Mouse (Mus musculus) stomach, embryonic 16.5 days (tissue): ENCODE measurements at regions not wholly inside any gene's neighbourhood (a gene's known extent, or its start where the extent isn't known, plus 50 kb on each side); places are given as distances from the start of the nearest gene placed in this dataset.

Experiments used
- ATAC-seq: fragments of 200-750 bp; cut with Nextera tagmentation; 2 replicates; pipeline ENCODE4 v1.8.0; 2017; ENCODE audit warnings: moderate number of reproducible peaks, moderate TSS enrichment; ENCODE audit not compliant: insufficient read depth, low FRiP score
- H3K27ac ChIP-seq: fragments of 300-500 bp; sonication (generic); 2 replicates; pipeline ENCODE4 v1.5.1; 2014; ENCODE audit warnings: low read length
- H3K27me3 ChIP-seq: fragments of 300-500 bp; sonication (generic); 2 replicates; pipeline ENCODE4 v1.6.1; 2014; ENCODE audit warnings: low read length, control low read depth, mixed read lengths; ENCODE audit not compliant: control insufficient read depth, insufficient read depth
- H3K36me3 ChIP-seq: fragments of 300-500 bp; sonication (generic); 2 replicates; pipeline ENCODE4 v1.6.1; 2014; ENCODE audit warnings: low read length; ENCODE audit not compliant: control insufficient read depth, insufficient read depth
- H3K4me1 ChIP-seq: fragments of 300-500 bp; sonication (generic); 2 replicates; pipeline ENCODE4 v1.6.1; 2014; ENCODE audit warnings: low read length, control low read depth, mixed read lengths; ENCODE audit not compliant: control insufficient read depth, insufficient read depth
- H3K4me2 ChIP-seq: fragments of 300-500 bp; sonication (generic); 2 replicates; pipeline ENCODE4 v1.6.1; 2014; ENCODE audit warnings: low read depth, low read length, mixed read lengths
- H3K4me3 ChIP-seq: fragments of 300-500 bp; sonication (generic); replicated peaks from 2 replicates; pipeline ENCODE4 v1.5.1; 2014; ENCODE audit warnings: mild to moderate bottlenecking, low read length
- H3K9ac ChIP-seq: fragments of 300-500 bp; sonication (generic); 2 replicates; pipeline ENCODE4 v1.6.1; 2014; ENCODE audit warnings: low read length
- H3K9me3 ChIP-seq: fragments of 300-500 bp; sonication (generic); replicated peaks from 2 replicates; pipeline ENCODE4 v1.6.1; 2016; ENCODE audit warnings: low read length, control low read depth; ENCODE audit not compliant: control insufficient read depth
- WGBS: fragments of 180-500 bp; shearing (Covaris S2); extraction: QIAGEN DNeasy Blood & Tissue Kit; methylation state at CpG from one replicate; pipeline ENCODE4 v1.1.7; 2014; 5-methylcytosine and 5-hydroxymethylcytosine counted together

DNA sequence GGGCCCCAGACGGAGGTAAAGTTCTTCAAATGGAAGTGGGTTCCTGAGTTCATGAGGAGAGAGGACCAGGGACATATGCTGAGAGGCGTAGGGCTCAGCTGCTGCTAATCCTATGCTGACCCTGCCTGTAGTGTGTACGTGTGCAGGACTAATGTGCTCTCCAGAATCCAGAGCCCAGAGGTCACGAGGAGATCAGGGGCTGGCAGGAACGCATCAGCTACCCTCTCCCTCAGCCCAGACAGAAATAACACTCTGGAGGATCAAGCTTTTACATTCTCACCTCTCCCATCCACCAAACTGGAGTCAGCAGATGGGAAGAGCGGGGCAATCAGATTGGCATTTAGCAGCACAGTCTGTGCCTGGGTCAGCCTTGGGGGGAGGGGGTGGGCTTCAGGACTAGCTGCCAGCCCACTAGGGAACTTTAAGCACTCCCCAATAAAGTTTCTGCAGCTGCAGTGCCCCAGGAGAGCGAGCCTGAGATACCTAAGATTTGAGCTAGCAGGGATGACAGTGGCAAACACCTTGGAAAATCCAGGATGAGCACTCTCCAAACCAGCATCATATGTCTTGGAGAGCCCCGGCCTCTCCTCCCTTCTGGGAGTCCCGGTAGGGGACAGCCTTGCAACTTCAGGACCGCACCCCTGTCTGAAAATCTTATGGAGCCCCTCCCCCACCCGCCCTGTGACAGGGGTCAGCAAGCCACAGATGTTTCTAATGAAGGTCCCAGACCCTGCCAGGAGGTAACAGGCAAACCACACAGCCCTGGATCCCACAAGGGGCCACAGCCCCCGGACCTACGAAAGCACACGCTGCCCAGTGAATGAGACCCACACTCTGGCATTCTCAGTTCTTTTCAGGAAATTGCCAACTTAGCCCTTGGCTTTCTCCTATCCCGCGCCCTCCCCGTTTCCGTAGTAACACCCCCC is 90.4 kb downstream of the Zfp36l1 start:
- no peaks in the 10 kb centered on the region for H3K36me3 ChIP-seq
- peak overlapping the region; percentile 53 for H3K9ac ChIP-seq
- H3K27ac ChIP-seq = peak overlapping the region; percentile 44; the same call in 1 of the 2 replicates
- WGBS = 30% methylated on average over 18 of the region's 18 CpGs
- H3K4me3 ChIP-seq = no peak overlapping the region
- peaks cover 30% of the 10 kb centered on the region for H3K4me1 ChIP-seq
- no peaks in the 10 kb centered on the region for H3K9me3 ChIP-seq
- peak overlapping the region; percentile 13; the same call in 1 of the 2 replicates for H3K4me2 ChIP-seq
- ATAC-seq = no peak
- H3K27me3 ChIP-seq = no peaks in the 10 kb centered on the region

DNA sequence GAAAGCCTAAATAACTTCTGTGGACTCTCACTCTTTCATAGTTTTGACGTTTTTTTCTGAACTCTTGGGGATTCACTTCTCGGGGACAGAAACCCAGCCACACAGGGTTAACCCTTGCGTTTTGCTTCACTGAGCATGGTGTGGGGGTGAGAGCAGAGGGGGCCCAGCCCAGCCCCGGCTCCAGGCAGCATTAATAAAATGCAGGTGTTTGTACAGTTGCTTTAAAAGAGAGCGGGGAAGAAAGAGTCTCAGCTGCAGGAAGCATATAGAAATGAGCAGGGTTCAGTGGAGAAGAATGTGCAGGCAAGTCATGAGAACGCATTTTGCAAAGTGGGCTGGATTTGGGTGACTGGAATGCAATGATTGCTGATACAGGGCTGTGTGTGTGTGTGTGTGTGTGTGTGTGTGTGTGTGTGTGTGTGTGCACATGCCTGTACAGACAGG is 91.8 kb downstream of the Zfp36l1 start:
- WGBS = 16% methylated on average over 6 of the region's 6 CpGs
- no peak overlapping the region for H3K4me2 ChIP-seq
- H3K27ac ChIP-seq = peak overlapping the region; percentile 82
- no peaks in the 10 kb centered on the region for H3K36me3 ChIP-seq
- H3K4me3 ChIP-seq = no peak overlapping the region
- H3K27me3 ChIP-seq = no peaks in the 10 kb centered on the region
- H3K9ac ChIP-seq = peak overlapping the region; percentile 45; the same call in 1 of the 2 replicates
- peaks cover 40% of the 10 kb centered on the region for H3K4me1 ChIP-seq
- H3K9me3 ChIP-seq = no peaks in the 10 kb centered on the region
- no peak for ATAC-seq

DNA sequence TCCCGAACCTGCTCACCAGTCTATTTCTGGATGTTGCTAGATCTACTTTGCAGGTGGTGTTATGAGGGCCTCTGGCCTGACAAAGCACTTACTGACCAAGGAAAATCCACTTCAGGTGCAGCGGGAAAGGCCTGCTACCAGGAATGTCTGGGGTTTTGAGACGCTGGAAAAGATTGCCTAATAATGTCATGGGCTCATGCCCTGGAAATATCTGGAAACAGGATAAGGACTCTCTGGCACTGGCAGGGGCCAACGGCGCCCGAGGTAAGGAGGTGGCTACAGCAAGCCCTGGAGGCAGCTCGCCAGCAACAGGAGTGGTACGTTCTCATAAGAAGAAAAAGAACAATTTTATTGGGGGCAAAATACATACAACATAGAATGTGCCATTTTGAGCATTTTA is 94.7 kb downstream of the Zfp36l1 start:
- Histone ChIP-seq H3K4me1 (peaks cover 56% of the 10 kb centered on the region), H3K9ac (0 out of 2 replicates have a peak overlapping the region, but pooled peaks have one; percentile 25), H3K4me2 (no peak overlapping the region), H3K27ac (peak overlapping the region; percentile 76), H3K36me3 (no peaks in the 10 kb centered on the region), H3K4me3 (no peak overlapping the region), H3K27me3 (no peaks in the 10 kb centered on the region), H3K9me3 (no peaks in the 10 kb centered on the region)
- no peak for ATAC-seq
- 82% methylated on average over 8 of the region's 8 CpGs for whole genome bisulfite sequencing

DNA sequence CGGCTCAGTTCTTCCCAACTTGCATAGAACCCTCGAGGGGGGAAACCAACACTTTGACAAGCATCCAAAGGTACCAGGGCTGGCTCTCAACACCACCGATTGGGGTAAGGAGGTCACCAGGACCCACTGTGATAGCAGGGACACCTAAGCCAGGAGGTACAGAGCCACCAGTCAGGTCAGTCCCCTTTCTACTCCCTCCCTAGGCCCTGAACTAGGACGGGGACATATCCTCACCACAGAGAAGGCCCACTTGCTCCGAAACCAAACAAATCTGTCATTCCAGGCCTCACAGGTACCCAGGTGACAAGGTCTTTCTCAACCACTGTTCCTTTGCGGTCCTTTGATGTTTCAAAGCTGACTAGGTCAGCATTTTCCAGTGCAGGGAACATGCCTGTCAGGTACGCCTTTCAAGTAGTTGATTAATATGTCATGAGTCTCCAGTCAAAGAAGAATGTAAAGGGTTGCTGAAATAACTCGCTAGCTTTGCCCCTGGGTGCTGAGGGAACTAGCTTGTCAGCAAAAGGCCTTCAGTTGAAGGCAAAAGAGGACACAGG is 95.4 kb downstream of the Zfp36l1 start:
- Histone ChIP-seq H3K4me3 (no peak overlapping the region), H3K27ac (peak overlapping the region; percentile 76), H3K4me1 (peaks cover 55% of the 10 kb centered on the region), H3K9me3 (no peaks in the 10 kb centered on the region), H3K9ac (no peak overlapping the region), H3K4me2 (no peak overlapping the region), H3K36me3 (no peaks in the 10 kb centered on the region), H3K27me3 (no peaks in the 10 kb centered on the region)
- 58% methylated on average over 8 of the region's 8 CpGs for WGBS
- 0 out of 2 replicates have a peak, but pooled peaks have one; percentile 9 for ATAC-seq

DNA sequence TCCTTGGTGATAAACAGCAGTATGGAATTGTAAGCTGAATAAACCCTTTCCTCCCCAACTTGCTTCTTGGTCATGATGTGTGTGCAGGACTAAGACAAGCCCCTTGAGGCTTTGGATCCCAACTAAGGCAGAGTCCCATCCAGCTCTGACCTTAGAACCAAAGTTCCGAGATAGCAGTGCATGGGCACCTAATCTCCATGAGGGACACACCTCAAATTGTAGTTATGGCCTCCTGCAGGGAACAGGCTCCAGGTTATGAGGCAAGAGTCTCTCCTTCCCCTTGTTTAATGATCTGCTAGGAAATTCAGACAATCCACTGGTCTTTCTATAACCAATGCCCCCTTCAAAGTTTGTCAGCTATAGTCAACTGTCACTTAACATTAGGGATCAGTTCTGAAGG is 96.9 kb downstream of the Zfp36l1 start:
- no peak overlapping the region for H3K4me2 ChIP-seq
- no peaks in the 10 kb centered on the region for H3K9me3 ChIP-seq
- peaks cover 42% of the 10 kb centered on the region for H3K4me1 ChIP-seq
- WGBS = 78% methylated on average over 1 of the region's 1 CpGs
- no peak overlapping the region for H3K4me3 ChIP-seq
- H3K9ac ChIP-seq = no peak overlapping the region
- no peak for ATAC-seq
- H3K36me3 ChIP-seq = no peaks in the 10 kb centered on the region
- no peaks in the 10 kb centered on the region for H3K27me3 ChIP-seq
- H3K27ac ChIP-seq = no peak overlapping the region

DNA sequence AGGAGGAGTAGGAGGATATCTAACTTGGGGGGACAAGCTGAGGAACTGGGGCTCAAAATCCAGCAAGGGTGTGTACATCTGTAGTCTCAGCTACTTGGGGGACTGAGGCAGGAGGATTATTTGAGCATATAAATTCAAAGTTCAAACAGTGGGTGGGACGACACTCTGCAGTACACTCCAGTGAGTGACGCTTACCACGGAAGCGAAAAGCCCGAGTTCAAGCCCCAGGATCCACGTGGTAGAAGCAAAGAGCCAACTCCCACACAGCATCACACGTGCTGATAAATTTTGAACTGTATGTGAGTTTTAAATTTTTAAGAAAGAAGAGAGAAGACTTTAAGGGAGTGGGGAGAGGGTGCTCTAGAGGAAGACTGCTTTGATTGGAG is 98.2 kb downstream of the Zfp36l1 start:
- Histone ChIP-seq H3K27ac (peak overlapping the region; percentile 96), H3K36me3 (no peaks in the 10 kb centered on the region), H3K4me1 (peaks cover 39% of the 10 kb centered on the region), H3K4me2 (peak overlapping the region; percentile 48; the same call in 1 of the 2 replicates), H3K9ac (peak overlapping the region; percentile 64), H3K4me3 (no peak overlapping the region), H3K27me3 (no peaks in the 10 kb centered on the region), H3K9me3 (no peaks in the 10 kb centered on the region)
- no peak for ATAC-seq
- WGBS = 41% methylated on average over 7 of the region's 7 CpGs

DNA sequence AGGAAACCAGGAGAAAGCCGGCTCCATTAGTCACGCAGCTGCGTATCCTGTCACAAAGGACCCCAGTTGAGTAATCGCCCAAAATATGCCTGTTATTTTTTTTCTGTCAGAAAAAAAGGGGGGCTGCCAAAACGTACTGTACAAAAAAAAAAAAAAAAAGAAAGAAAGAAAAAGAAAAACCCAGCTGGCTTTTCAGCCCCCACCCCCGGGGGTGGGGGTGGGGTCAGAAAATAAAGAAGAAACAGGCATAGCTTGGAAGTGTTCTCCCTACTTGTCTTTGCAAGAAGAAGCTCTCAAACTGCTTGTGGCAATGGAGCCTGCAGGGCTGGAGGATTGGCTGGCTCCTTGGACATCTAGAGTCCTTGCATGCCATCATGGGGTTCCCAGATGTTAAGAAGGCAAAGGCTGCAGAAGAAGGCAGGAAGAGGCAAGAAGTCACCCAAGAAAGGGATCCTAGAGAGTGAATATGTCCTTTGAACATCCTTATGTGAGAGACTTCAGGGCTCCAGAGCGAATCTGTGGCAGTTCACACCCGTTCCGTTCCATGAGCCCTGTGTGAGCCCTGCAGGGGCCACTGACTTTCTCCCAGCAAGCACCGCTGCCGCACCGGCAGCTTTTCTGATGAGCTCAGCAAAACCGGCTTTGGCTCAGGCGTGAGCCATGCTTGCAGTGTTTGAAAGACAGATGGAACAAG is 98.8 kb downstream of the Zfp36l1 start:
- 13% methylated on average over 14 of the region's 14 CpGs for WGBS
- Histone ChIP-seq H3K4me1 (peaks cover 39% of the 10 kb centered on the region), H3K27ac (peak overlapping the region; percentile 96), H3K4me3 (peak overlapping the region; percentile 13; the same call in 1 of the 2 replicates), H3K36me3 (no peaks in the 10 kb centered on the region), H3K9me3 (no peaks in the 10 kb centered on the region), H3K9ac (peak overlapping the region; percentile 64), H3K27me3 (no peaks in the 10 kb centered on the region), H3K4me2 (peak overlapping the region; percentile 48)
- ATAC-seq = peak; percentile 52; the same call in 1 of the 2 replicates

DNA sequence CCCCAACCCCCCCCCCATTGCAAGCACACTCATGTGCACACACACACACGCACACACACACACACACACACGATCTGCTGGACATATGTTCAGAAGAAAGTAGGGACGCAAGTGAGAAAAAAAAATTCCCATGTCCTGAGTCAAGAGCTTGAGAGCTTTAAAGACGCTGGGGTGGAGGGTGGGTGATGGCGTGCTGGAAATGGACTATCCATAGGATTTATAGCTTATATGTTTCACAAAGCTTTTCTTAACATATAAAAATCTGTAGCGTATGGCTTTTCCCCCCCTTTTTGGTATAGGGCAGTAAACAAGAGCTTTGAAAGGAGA is 99.3 kb downstream of the Zfp36l1 start:
- peak; percentile 52; the same call in 1 of the 2 replicates for ATAC-seq
- Histone ChIP-seq H3K4me1 (peaks cover 39% of the 10 kb centered on the region), H3K9me3 (no peaks in the 10 kb centered on the region), H3K9ac (no peak overlapping the region), H3K36me3 (no peaks in the 10 kb centered on the region), H3K27me3 (no peaks in the 10 kb centered on the region), H3K4me3 (no peak overlapping the region; the same call in 1 of the 2 replicates), H3K27ac (peak overlapping the region; percentile 96), H3K4me2 (peak overlapping the region; percentile 48)
- 36% methylated on average over 6 of the region's 6 CpGs for WGBS

DNA sequence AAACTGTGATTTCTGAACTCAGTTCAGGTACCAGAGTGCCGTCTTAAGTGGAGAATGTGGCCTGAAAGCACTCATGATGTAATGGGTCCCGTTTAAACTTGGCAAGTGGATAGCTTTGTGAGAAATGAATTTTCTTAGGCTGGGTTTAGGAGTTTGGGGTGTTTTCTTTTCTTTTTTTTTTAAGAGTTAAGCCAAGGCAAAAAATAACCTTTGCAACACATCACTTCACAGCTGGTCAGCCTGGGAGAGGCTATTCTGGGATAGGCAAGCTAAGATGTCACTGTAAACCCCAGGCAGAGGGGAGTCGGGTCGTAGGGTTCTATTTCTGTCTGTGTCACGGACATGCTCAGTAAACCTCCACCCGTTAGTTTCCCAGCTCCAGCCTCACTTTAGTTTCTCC is 100.9 kb downstream of the Zfp36l1 start:
- ATAC-seq = no peak
- H3K4me1 ChIP-seq = peaks cover 36% of the 10 kb centered on the region
- no peak overlapping the region for H3K9ac ChIP-seq
- H3K4me2 ChIP-seq = no peak overlapping the region
- no peaks in the 10 kb centered on the region for H3K36me3 ChIP-seq
- no peaks in the 10 kb centered on the region for H3K9me3 ChIP-seq
- no peaks in the 10 kb centered on the region for H3K27me3 ChIP-seq
- WGBS = 64% methylated on average over 6 of the region's 6 CpGs
- no peak overlapping the region for H3K4me3 ChIP-seq
- no peak overlapping the region for H3K27ac ChIP-seq
